Mouse (Mus musculus) embryonic fibroblast, embryonic 13.5 days (primary cell): ENCODE measurements at regions not wholly inside any gene's neighbourhood (a gene's known extent, or its start where the extent isn't known, plus 50 kb on each side); places are given as distances from the start of the nearest gene placed in this dataset.

ENCODE experiments used
- CTCF ChIP-seq: IDR thresholded peaks from 2 replicates; pipeline ENCODE4 v1.5.1; 2011; ENCODE audit warnings: mild to moderate bottlenecking, control low read depth, low read length, moderate library complexity, borderline replicate concordance; ENCODE audit not compliant: insufficient read depth
- POLR2A ChIP-seq: IDR thresholded peaks from 2 replicates; pipeline ENCODE4 v1.6.1; 2011; ENCODE audit warnings: low read depth, mild to moderate bottlenecking, control low read depth, low read length, moderate library complexity

DNA sequence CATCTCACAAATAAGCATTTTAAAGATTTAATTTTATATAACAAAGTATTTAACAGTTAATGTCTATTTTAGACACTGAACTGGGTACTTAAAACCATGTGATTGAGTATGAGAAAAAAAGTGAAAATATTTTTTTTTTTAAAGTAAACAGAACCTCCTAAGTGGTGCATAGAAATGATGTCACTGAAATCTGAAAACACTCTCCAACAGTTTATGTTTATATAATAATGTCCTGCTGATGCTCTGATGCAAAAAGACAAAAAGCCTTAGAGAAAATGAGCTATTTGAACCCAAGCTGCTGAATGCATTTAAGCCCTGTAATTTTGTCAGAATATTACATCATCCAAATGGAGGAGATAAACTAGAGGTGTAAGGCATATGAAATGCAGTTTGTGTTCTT is 3447.1 kb downstream of the 9330182O14Rik start:
- TF ChIP-seq CTCF (no peak), POLR2A (no peak)
